Mouse (Mus musculus) liver, embryonic 13.5 days (tissue): ENCODE measurements at regions not wholly inside any gene's neighbourhood (a gene's known extent, or its start where the extent isn't known, plus 50 kb on each side); places are given as distances from the start of the nearest gene placed in this dataset.

Experiments used
- ATAC-seq: fragments of 200-750 bp; cut with Nextera tagmentation; 2 replicates; pipeline ENCODE4 v1.8.0; 2017; ENCODE audit warnings: low read depth, mild to moderate bottlenecking, moderate number of reproducible peaks, moderate library complexity
- DNase-seq: peaks from one replicate; pipeline ENCODE4 v3.0.0; 2022
- H3K27ac ChIP-seq: fragments of 300-500 bp; sonication (generic); 2 replicates; pipeline ENCODE4 v1.5.1; 2015; ENCODE audit warnings: moderate library complexity, mild to moderate bottlenecking, inconsistent platforms
- H3K27me3 ChIP-seq: fragments of 300-500 bp; sonication (generic); 2 replicates; pipeline ENCODE4 v1.6.1; 2015; ENCODE audit warnings: mild to moderate bottlenecking, inconsistent platforms
- H3K36me3 ChIP-seq: fragments of 300-500 bp; sonication (generic); 2 replicates; pipeline ENCODE4 v1.6.1; 2015; ENCODE audit warnings: mild to moderate bottlenecking, inconsistent platforms
- H3K4me1 ChIP-seq: fragments of 300-500 bp; sonication (generic); replicated peaks from 2 replicates; pipeline ENCODE4 v1.6.1; 2015; ENCODE audit warnings: inconsistent platforms
- H3K4me2 ChIP-seq: fragments of 300-500 bp; sonication (generic); 2 replicates; pipeline ENCODE4 v1.6.1; 2015; ENCODE audit warnings: inconsistent platforms, mild to moderate bottlenecking, moderate library complexity
- H3K4me3 ChIP-seq: fragments of 300-500 bp; sonication (generic); replicated peaks from 2 replicates; pipeline ENCODE4 v1.5.1; 2015; ENCODE audit warnings: mild to moderate bottlenecking, inconsistent platforms
- H3K9ac ChIP-seq: fragments of 300-500 bp; sonication (generic); 2 replicates; pipeline ENCODE4 v1.6.1; 2015; ENCODE audit warnings: mild to moderate bottlenecking, inconsistent platforms
- H3K9me3 ChIP-seq: fragments of 300-500 bp; sonication (generic); replicated peaks from 2 replicates; pipeline ENCODE4 v1.6.1; 2016; ENCODE audit warnings: inconsistent platforms
- WGBS: fragments of 180-500 bp; shearing (Covaris S2); methylation state at CpG from one replicate; pipeline ENCODE4 v1.1.7; 2015; ENCODE audit not compliant: insufficient replicate concordance; 5-methylcytosine and 5-hydroxymethylcytosine counted together

GRCm38 (mm10) chr16:30000166-30000565, 64.0 kb upstream of the Hes1 start:
- H3K27me3 ChIP-seq, result no peaks in the 10 kb centered on the region
- no peak for ATAC-seq
- H3K4me3 ChIP-seq, result no peak overlapping the region
- H3K27ac ChIP-seq, result no peak overlapping the region
- no peak overlapping the region for H3K9ac ChIP-seq
- peaks cover 24% of the 10 kb centered on the region for H3K4me1 ChIP-seq
- H3K36me3 ChIP-seq, result no peaks in the 10 kb centered on the region
- no peaks in the 10 kb centered on the region for H3K9me3 ChIP-seq
- WGBS, result 53% methylated on average over 2 of the region's 2 CpGs
- H3K4me2 ChIP-seq, result no peak overlapping the region
- no peak for DNase-seq

- ATAC-seq, result no peak
- Histone ChIP-seq H3K36me3 (no peaks in the 10 kb centered on the region), H3K4me3 (no peak overlapping the region), H3K4me2 (no peak overlapping the region), H3K27me3 (peaks cover 34% of the 10 kb centered on the region), H3K9ac (no peak overlapping the region), H3K9me3 (no peaks in the 10 kb centered on the region), H3K4me1 (peaks cover 14% of the 10 kb centered on the region), H3K27ac (no peak overlapping the region)
- 35% methylated on average over 3 of the region's 3 CpGs for WGBS
- no peak for DNase-seq
These were observed 59.1 kb upstream of the Hes1 start for GRCm38 (mm10) chr16:30005124-30005523.

- Histone ChIP-seq H3K9ac (no peak overlapping the region), H3K9me3 (no peaks in the 10 kb centered on the region), H3K4me1 (peaks cover 16% of the 10 kb centered on the region), H3K4me3 (no peak overlapping the region), H3K27me3 (peaks cover 41% of the 10 kb centered on the region), H3K36me3 (no peaks in the 10 kb centered on the region), H3K4me2 (no peak overlapping the region), H3K27ac (no peak overlapping the region)
- WGBS, result 55% methylated on average over 4 of the region's 4 CpGs
- ATAC-seq, result no peak
- no peak for DNase-seq
These were observed 57.4 kb upstream of the Hes1 start for GRCm38 (mm10) chr16:30006826-30007225.

GRCm38 (mm10) chr16:30008451-30009357, 55.5 kb upstream of the Hes1 start:
- DNase-seq, result no peak
- Histone ChIP-seq H3K27me3 (peaks cover 41% of the 10 kb centered on the region), H3K4me3 (peak overlapping the region; percentile 56), H3K4me1 (peaks cover 16% of the 10 kb centered on the region), H3K9ac (peak overlapping the region; percentile 64), H3K4me2 (peak overlapping the region; percentile 62), H3K36me3 (no peaks in the 10 kb centered on the region), H3K9me3 (no peaks in the 10 kb centered on the region), H3K27ac (peak overlapping the region; percentile 84)
- WGBS, result 2% methylated on average over 55 of the region's 62 CpGs
- ATAC-seq, result peak; percentile 72

GRCm38 (mm10) chr16:30009521-30010186, 54.5 kb upstream of the Hes1 start:
- no peak for DNase-seq

GRCm38 (mm10) chr16:30013123-30013522, 51.1 kb upstream of the Hes1 start:
- DNase-seq (no peak), ATAC-seq (peak; percentile 47; the same call in 1 of the 2 replicates)
- Histone ChIP-seq H3K9me3 (no peaks in the 10 kb centered on the region), H3K4me2 (no peak overlapping the region), H3K27me3 (peaks cover 27% of the 10 kb centered on the region), H3K4me1 (peaks cover 28% of the 10 kb centered on the region), H3K36me3 (no peaks in the 10 kb centered on the region), H3K27ac (peak overlapping the region; percentile 40), H3K4me3 (no peak overlapping the region), H3K9ac (no peak overlapping the region)
- 21% methylated on average over 2 of the region's 2 CpGs for WGBS

More at GRCm38 (mm10) chr16:30009521-30010186, 54.5 kb upstream of the Hes1 start:
- H3K27ac ChIP-seq, result peak overlapping the region; percentile 84
- H3K36me3 ChIP-seq, result no peaks in the 10 kb centered on the region
- peaks cover 41% of the 10 kb centered on the region for H3K27me3 ChIP-seq
- peak overlapping the region; percentile 56 for H3K4me3 ChIP-seq
- H3K4me2 ChIP-seq, result peak overlapping the region; percentile 62
- 9% methylated on average over 17 of the region's 17 CpGs for WGBS
- peak; percentile 32; the same call in 1 of the 2 replicates for ATAC-seq
- H3K4me1 ChIP-seq, result peaks cover 20% of the 10 kb centered on the region
- H3K9me3 ChIP-seq, result no peaks in the 10 kb centered on the region
- 0 out of 2 replicates have a peak overlapping the region, but pooled peaks have one; percentile 10 for H3K9ac ChIP-seq

GRCm38 (mm10) chr16:30013943-30014342, 50.2 kb upstream of the Hes1 start:
- 65% methylated on average over 9 of the region's 9 CpGs for whole genome bisulfite sequencing
- no peak for ATAC-seq

More at GRCm38 (mm10) chr16:30013943-30014342, 50.2 kb upstream of the Hes1 start:
- Histone ChIP-seq H3K27ac (no peak overlapping the region), H3K4me2 (no peak overlapping the region), H3K9ac (no peak overlapping the region), H3K4me3 (no peak overlapping the region), H3K36me3 (no peaks in the 10 kb centered on the region), H3K4me1 (peaks cover 25% of the 10 kb centered on the region), H3K27me3 (peaks cover 19% of the 10 kb centered on the region), H3K9me3 (no peaks in the 10 kb centered on the region)
- DNase-seq, result no peak
